Mouse (Mus musculus) limb, embryonic 14.5 days (tissue): Measurements from ENCODE around the gene 1700001C19Rik. TPM values are rescaled to one million over a fixed set of nuclear protein-coding genes. Genes with fewer than 3 reads are reported as not detected.
A peak's percentile ranks its signal among the peaks of the same experiment; 100 is the strongest.

Experiments used
- ATAC-seq: fragments of 200-750 bp; cut with Nextera tagmentation; 2 replicates; pipeline ENCODE4 v1.8.0; 2017; ENCODE audit warnings: low read depth, moderate number of reproducible peaks, moderate TSS enrichment; ENCODE audit not compliant: low FRiP score
- DNase-seq: peaks from one replicate; pipeline ENCODE4 v3.0.0-alpha.2; 2015; ENCODE audit warnings: low spot score
- H3K27ac ChIP-seq: fragments of 300-500 bp; sonication (generic); replicated peaks from 2 replicates; pipeline ENCODE4 v1.5.1; 2014; ENCODE audit warnings: low read depth, mild to moderate bottlenecking, low read length, moderate library complexity, mixed read lengths
- H3K27me3 ChIP-seq: fragments of 300-500 bp; sonication (generic); 2 replicates; pipeline ENCODE4 v1.6.1; 2014; ENCODE audit warnings: low read length, mixed read lengths; ENCODE audit not compliant: control insufficient read depth, insufficient read depth
- H3K36me3 ChIP-seq: fragments of 300-500 bp; sonication (generic); 2 replicates; pipeline ENCODE4 v1.6.1; 2014; ENCODE audit warnings: mild to moderate bottlenecking, low read length, moderate library complexity, mixed read lengths; ENCODE audit not compliant: control insufficient read depth, insufficient read depth
- H3K4me1 ChIP-seq: fragments of 300-500 bp; sonication (generic); 2 replicates; pipeline ENCODE4 v1.6.1; 2014; ENCODE audit warnings: antibody characterized with exemption, low read length, mixed read lengths; ENCODE audit not compliant: control insufficient read depth, insufficient read depth
- H3K4me2 ChIP-seq: fragments of 300-500 bp; sonication (generic); replicated peaks from 2 replicates; pipeline ENCODE4 v1.6.1; 2014; ENCODE audit warnings: low read depth, mild to moderate bottlenecking, low read length, moderate library complexity; ENCODE audit not compliant: severe bottlenecking
- H3K4me3 ChIP-seq: fragments of 300-500 bp; sonication (generic); replicated peaks from 2 replicates; pipeline ENCODE4 v1.5.1; 2014; ENCODE audit warnings: low read length
- H3K9ac ChIP-seq: fragments of 300-500 bp; sonication (generic); 2 replicates; pipeline ENCODE4 v1.6.1; 2014; ENCODE audit warnings: mild to moderate bottlenecking, low read depth, low read length, moderate library complexity; ENCODE audit not compliant: severe bottlenecking
- H3K9me3 ChIP-seq: fragments of 300-500 bp; sonication (generic); 2 replicates; pipeline ENCODE4 v1.6.1; 2016; ENCODE audit warnings: low read length; ENCODE audit not compliant: control insufficient read depth
- POLR2A ChIP-seq: fragments of 200-500 bp; IDR thresholded peaks from 2 replicates; pipeline ENCODE4 v1.8.0; 2012; ENCODE audit warnings: inconsistent platforms, mild to moderate bottlenecking, moderate library complexity, borderline replicate concordance; ENCODE audit not compliant: insufficient read depth, insufficient read length; ENCODE audit errors: extremely low read depth
- WGBS: fragments of 180-500 bp; shearing (Covaris S2); extraction: QIAGEN DNeasy Blood & Tissue Kit; methylation state at CpG from one replicate; pipeline ENCODE4 v1.1.7; 2014; 5-methylcytosine and 5-hydroxymethylcytosine counted together
- polyA plus RNA-seq, 2 experiments: library from polyadenylated mRNA; depleted of rRNA in 1 of 2; stranded (reverse) in 1 of 2; unstranded in 1 of 2; fragments of >200 nt; fragmentation: Nextera tagmentation in 1 of 2; extraction: Ambion mirVana in 1 of 2; gene quantifications; 2 replicates each; pipeline versions ENCODE4 v1.2.1 to v1.2.3; 2012 to 2014

1700001C19Rik gene
- polyA plus RNA-seq, 2 experiments = 0.25 to 0.50 TPM

GRCm38 (mm10) chr17:47373991-47374390 lies 63.2 kb downstream of the 1700001C19Rik start:
- Histone ChIP-seq H3K9me3 (no peaks in the 10 kb centered on the region), H3K4me2 (no peak overlapping the region), H3K4me3 (no peak overlapping the region), H3K36me3 (peaks cover 65% of the 10 kb centered on the region), H3K27me3 (no peaks in the 10 kb centered on the region), H3K27ac (no peak overlapping the region), H3K4me1 (0 out of 2 replicates have a peak, but pooled peaks cover 4% of the 10 kb centered on the region), H3K9ac (no peak overlapping the region)
- DNase-seq (no peak), ATAC-seq (no peak)
- TF ChIP-seq POLR2A = no peak
- 51% methylated on average over 6 of the region's 6 CpGs for WGBS

GRCm38 (mm10) chr17:47371451-47371850 lies 65.7 kb downstream of the 1700001C19Rik start:
- 0 out of 2 replicates have a peak, but pooled peaks cover 4% of the 10 kb centered on the region for H3K4me1 ChIP-seq
- 7% methylated on average over 4 of the region's 4 CpGs for WGBS
- peaks cover 44% of the 10 kb centered on the region for H3K36me3 ChIP-seq
- ATAC-seq = no peak
- no peak for TF ChIP-seq POLR2A
- H3K9ac ChIP-seq = no peak overlapping the region
- H3K27me3 ChIP-seq = no peaks in the 10 kb centered on the region
- H3K9me3 ChIP-seq = no peaks in the 10 kb centered on the region
- H3K4me3 ChIP-seq = no peak overlapping the region
- H3K27ac ChIP-seq = no peak overlapping the region
- H3K4me2 ChIP-seq = no peak overlapping the region
- peak; percentile 63 for DNase-seq

- peak overlapping the region; percentile 30 for H3K27ac ChIP-seq
- peak; percentile 54; the same call in 1 of the 2 replicates for ATAC-seq
- 2% methylated on average over 20 of the region's 20 CpGs for WGBS
Observed at GRCm38 (mm10) chr17:47369087-47369443, 68.1 kb downstream of the 1700001C19Rik start.

GRCm38 (mm10) chr17:47368401-47369086 lies 68.6 kb downstream of the 1700001C19Rik start, which contains the start of gene Mrps10:
Gene Mrps10 (plus strand): TSS chr17:47368887.
- Histone ChIP-seq H3K27ac (peak within 1 kb of the TSS; percentile 30), H3K27me3 (no peaks in the 10 kb centered on the region)
- 4% methylated on average over 35 of the region's 35 CpGs for WGBS

More at GRCm38 (mm10) chr17:47369087-47369443, 68.1 kb downstream of the 1700001C19Rik start:
- Histone ChIP-seq H3K4me3 (peak overlapping the region; percentile 66), H3K27me3 (no peaks in the 10 kb centered on the region), H3K9ac (peak overlapping the region; percentile 67), H3K9me3 (no peaks in the 10 kb centered on the region), H3K4me1 (0 out of 2 replicates have a peak, but pooled peaks cover 4% of the 10 kb centered on the region), H3K36me3 (peaks cover 20% of the 10 kb centered on the region), H3K4me2 (peak overlapping the region; percentile 69)
- DNase-seq = peak; percentile 23
- 0 out of 2 replicates have a peak, but pooled peaks have one; percentile 5 for TF ChIP-seq POLR2A

More at GRCm38 (mm10) chr17:47368401-47369086, 68.6 kb downstream of the 1700001C19Rik start, which contains the start of gene Mrps10:
- Histone ChIP-seq H3K9ac (peak within 1 kb of the TSS; percentile 67), H3K4me3 (peak within 1 kb of the TSS; percentile 66), H3K9me3 (no peaks in the 10 kb centered on the region), H3K4me1 (0 out of 2 replicates have a peak, but pooled peaks cover 4% of the 10 kb centered on the region), H3K4me2 (peak within 1 kb of the TSS; percentile 69), H3K36me3 (peaks cover 15% of the 10 kb centered on the region)
- ATAC-seq (peak; percentile 94; the same call in 1 of the 2 replicates), DNase-seq (peak; percentile 96)
- TF ChIP-seq POLR2A = peak; percentile 53; the same call in 1 of the 2 replicates

Other genes starting within 250 kb of the 1700001C19Rik start
- 42.8 and 51.3 TPM in 2 replicates for gene Mrps10, start 68.5 kb downstream of the 1700001C19Rik start, polyA plus RNA-seq (2012; rRNA removed)
- 76.0 and 77.7 TPM in 2 replicates for gene Mrps10, start 68.5 kb downstream of the 1700001C19Rik start, polyA plus RNA-seq (2014; fragmentation: Nextera tagmentation; extraction: Ambion mirVana)
- gene Guca1b, start 52.0 kb downstream of the 1700001C19Rik start, polyA plus RNA-seq (2012; rRNA removed) = 1.2 and 1.3 TPM in 2 replicates
- 0.30 and 0.44 TPM in 2 replicates for gene Guca1b, start 52.0 kb downstream of the 1700001C19Rik start, polyA plus RNA-seq (2014; fragmentation: Nextera tagmentation; extraction: Ambion mirVana)
- gene Guca1a, start 36.8 kb downstream of the 1700001C19Rik start, polyA plus RNA-seq (2012; rRNA removed) = 2.5 and 3.9 TPM in 2 replicates
- gene Guca1a, start 36.8 kb downstream of the 1700001C19Rik start, polyA plus RNA-seq (2014; fragmentation: Nextera tagmentation; extraction: Ambion mirVana) = 6.0 and 6.4 TPM in 2 replicates
- 3.0 and 3.4 TPM in 2 replicates for gene AI661453, start 761 bp downstream of the 1700001C19Rik start, polyA plus RNA-seq (2012; rRNA removed)
- 2.6 and 2.7 TPM in 2 replicates for gene AI661453, start 761 bp downstream of the 1700001C19Rik start, polyA plus RNA-seq (2014; fragmentation: Nextera tagmentation; extraction: Ambion mirVana)
- 46.4 and 52.2 TPM in 2 replicates for gene Taf8, start 64.9 kb upstream of the 1700001C19Rik start, polyA plus RNA-seq (2012; rRNA removed)
- gene Taf8, start 64.9 kb upstream of the 1700001C19Rik start, polyA plus RNA-seq (2014; fragmentation: Nextera tagmentation; extraction: Ambion mirVana) = 26.3 and 29.2 TPM in 2 replicates
- gene Ccnd3, start 67.7 kb upstream of the 1700001C19Rik start, polyA plus RNA-seq (2012; rRNA removed) = 349 and 415 TPM in 2 replicates
- 513 and 520 TPM in 2 replicates for gene Ccnd3, start 67.7 kb upstream of the 1700001C19Rik start, polyA plus RNA-seq (2014; fragmentation: Nextera tagmentation; extraction: Ambion mirVana)
- 19.5 and 20.4 TPM in 2 replicates for gene Bysl, start 174.1 kb upstream of the 1700001C19Rik start, polyA plus RNA-seq (2012; rRNA removed)
- gene Bysl, start 174.1 kb upstream of the 1700001C19Rik start, polyA plus RNA-seq (2014; fragmentation: Nextera tagmentation; extraction: Ambion mirVana) = 20.6 and 24.0 TPM in 2 replicates
- 59.5 and 64.7 TPM in 2 replicates for gene Med20, start 174.2 kb upstream of the 1700001C19Rik start, polyA plus RNA-seq (2012; rRNA removed)
- 50.6 and 55.0 TPM in 2 replicates for gene Med20, start 174.2 kb upstream of the 1700001C19Rik start, polyA plus RNA-seq (2014; fragmentation: Nextera tagmentation; extraction: Ambion mirVana)
- gene Gm20517, start 174.2 kb upstream of the 1700001C19Rik start, polyA plus RNA-seq (2012; rRNA removed) = 1.3 and 1.4 TPM in 2 replicates
- 0.72 and 1.4 TPM in 2 replicates for gene Gm20517, start 174.2 kb upstream of the 1700001C19Rik start, polyA plus RNA-seq (2014; fragmentation: Nextera tagmentation; extraction: Ambion mirVana)
- 17.6 and 20.8 TPM in 2 replicates for gene Usp49, start 193.3 kb upstream of the 1700001C19Rik start, polyA plus RNA-seq (2012; rRNA removed)
- 5.0 and 5.2 TPM in 2 replicates for gene Usp49, start 193.3 kb upstream of the 1700001C19Rik start, polyA plus RNA-seq (2014; fragmentation: Nextera tagmentation; extraction: Ambion mirVana)